Mouse (Mus musculus) layer of hippocampus, adult 9-11 months (tissue): ENCODE data around the gene Nek1.
"Not testable (repeated sequence)": the region's sequence is repeated elsewhere in the genome, so short reads cannot be mapped to it uniquely, and the experiment has no call there.

Experiments used
- DNase-seq: peaks from one replicate; pipeline ENCODE4 v3.0.0; 2022

The Nek1 gene

DNA sequence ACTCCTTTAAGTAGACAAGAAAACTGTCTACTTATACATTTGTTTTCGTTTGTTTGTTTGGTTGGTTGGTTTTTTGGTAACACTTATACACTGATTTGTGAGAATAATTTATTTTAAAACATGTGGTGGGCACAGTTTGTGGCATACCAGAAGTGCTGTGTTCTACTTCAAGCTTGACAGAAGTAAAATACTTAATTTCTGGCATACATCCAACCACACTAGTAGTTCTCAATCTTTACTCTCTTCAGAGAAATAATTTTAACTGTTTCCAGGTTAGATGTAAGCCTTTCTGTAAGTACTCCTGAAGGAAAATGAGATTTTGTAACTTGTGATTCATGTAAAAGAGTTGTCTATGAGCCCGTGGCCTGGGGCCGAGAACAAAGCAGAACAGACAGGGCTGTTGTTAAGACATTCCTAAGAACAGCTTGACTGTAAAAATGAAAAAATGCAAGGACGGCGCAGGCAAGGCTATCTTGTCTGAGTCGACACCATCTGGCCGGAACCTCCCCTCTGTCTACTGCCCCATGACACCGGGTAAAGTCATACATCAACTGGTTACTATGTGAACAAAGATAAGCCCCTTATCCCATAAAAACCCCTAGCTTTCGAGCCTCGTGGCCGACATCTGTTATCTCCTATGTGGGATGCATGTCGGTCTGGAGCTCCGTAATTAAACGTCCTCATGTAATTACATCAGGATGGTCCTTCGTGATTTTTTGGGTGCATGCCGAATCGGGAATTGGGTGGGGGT lies 8.6 kb upstream of the Nek1 start:
- not testable (repeated sequence) for DNase-seq

- DNase-seq, result peak; percentile 75
Observed at GRCm38 (mm10) chr8:60992561-60992909, 460 bp upstream of the Nek1 start.

DNA sequence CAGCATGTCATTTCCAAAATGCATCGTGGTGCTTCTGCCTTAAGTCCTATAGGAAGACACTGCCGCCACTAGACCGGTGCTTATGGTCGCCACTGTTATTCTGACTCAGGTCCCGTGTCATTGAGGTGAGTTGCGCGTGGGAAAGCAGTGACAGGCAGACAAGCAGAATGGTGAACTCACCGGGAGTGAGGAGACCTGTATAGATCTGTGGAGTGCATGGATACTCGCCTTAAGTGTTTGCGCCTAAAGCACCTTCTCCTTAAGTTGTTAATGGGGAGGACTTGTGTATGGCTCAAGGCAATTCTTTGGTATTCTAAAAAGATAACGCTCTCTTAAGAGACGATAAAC lies 618 bp downstream of the Nek1 start:
- no peak for DNase-seq

DNA sequence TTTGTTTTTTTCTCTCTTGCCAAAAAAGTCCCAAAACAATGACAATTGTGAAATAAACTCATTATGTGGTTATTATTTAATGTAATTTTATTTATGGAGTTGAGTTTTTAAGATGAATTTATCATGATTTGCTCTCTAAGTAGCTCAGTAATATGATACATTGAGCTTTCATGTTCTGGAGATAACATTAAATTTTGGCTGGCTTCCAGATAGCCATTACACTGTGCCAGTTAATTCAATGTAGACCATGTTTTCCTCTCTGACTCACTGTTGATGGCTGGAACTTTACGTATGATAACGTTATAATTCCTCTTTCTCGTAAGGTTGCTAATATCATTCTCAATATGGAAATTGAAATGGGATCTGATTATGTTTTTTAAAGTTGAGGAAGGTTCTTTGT lies 3.5 kb downstream of the Nek1 start:
- DNase-seq, result no peak

DNA sequence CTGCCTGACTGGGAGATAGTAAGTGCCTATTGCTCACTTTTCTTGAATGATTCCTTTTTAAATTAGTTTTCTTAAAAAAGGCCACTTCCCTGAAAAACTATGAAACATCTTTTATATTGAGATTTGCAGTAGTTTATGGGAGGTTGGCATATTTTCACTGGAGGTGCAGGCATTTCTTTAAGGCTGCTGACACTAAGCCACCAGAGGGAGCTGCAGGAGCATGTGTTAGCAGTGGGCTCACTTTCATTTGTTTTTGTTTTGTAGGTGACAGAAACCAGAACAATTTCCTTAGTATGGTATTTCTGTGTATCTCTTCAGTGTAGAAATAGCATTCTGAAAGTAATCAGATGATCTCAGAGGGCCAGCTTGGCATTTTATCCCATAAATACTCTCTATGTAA lies 49.0 kb downstream of the Nek1 start:
- DNase-seq, result peak; percentile 52

GRCm38 (mm10) chr8:61043874-61044273 lies 50.9 kb downstream of the Nek1 start:
- no peak for DNase-seq

DNA sequence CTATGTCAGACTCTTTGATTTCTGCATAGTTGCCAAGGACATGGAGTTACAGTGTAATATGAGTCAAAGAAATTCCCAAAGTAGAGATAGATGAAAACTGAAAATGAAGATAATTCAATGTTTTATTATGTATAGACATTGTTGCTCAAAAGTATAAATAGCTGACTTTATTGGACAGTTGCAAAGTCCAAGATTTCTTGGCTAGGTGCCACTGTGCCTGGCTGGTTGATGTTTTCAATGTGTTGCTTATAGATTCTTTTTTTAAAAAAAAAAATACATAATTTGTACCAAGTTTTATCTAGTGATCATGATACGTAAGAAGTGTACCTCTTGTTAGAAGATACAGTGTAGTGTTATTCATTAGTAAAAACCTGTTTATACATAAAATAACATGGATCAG lies 53.8 kb downstream of the Nek1 start:
- DNase-seq, result no peak

GRCm38 (mm10) chr8:61053017-61053416 lies 60.0 kb downstream of the Nek1 start:
- DNase-seq, result no peak

DNA sequence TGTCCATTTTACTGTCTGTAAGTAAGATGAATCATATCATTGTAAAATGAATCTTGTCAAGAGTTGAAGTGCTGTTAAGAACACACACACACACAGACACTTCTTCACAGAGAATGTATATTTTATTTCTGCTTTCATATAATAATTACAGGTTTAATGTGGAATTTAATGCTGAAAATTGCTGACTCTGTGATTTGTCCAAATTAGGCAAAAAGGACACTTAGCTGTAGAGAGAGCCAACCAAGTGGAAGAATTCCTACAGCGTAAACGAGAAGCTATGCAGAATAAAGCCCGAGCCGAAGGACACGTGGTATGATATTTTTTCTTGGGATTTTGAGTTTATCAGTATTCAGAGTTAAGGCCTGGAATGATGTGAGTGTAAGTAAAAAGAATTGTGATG lies 61.3 kb downstream of the Nek1 start:
- no peak for DNase-seq

- DNase-seq, result no peak
Observed at GRCm38 (mm10) chr8:61056997-61057396, 64.0 kb downstream of the Nek1 start.

GRCm38 (mm10) chr8:61059143-61059542 lies 66.1 kb downstream of the Nek1 start:
- DNase-seq, result no peak

DNA sequence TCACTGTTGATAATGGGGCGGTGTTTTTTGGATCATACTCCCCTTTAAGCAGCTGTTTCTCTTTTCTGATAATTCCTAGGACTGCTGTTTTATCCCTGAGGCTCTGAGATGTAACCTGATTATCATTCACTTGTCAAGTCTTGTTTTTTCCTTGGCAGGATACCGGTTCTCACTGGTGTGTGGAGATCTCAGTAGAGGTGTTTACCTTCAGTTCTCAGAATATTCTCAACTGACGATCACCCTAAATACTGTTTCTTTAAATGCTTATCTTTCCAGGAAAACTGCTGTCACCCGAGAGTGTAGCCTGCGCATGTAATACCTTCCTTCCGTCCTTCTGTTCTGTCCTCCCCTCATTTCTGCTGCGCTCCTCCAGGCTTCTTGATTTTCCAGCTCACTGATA lies 67.4 kb downstream of the Nek1 start:
- no peak for DNase-seq

- DNase-seq, result no peak
Observed at GRCm38 (mm10) chr8:61075059-61075458, 82.1 kb downstream of the Nek1 start.

DNA sequence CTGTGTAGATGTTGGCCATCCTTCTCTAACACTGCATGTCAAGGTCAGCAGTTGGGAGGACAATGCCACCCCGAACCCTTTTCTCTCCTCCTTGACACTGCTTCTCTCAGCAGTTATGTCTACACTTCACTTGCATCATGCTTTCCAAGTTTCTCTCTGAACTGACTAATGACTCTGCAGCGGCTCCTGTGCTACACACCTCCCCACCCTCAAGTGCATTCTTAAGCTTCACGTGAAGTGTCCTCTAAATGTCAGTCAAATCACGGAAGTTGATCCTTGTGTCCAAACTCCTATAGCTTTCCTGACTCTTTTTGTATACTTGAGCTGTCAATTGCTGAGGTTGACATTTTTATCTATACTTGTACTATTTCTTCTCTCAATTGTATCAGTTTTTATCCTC lies 117.5 kb downstream of the Nek1 start:
- no peak for DNase-seq

DNA sequence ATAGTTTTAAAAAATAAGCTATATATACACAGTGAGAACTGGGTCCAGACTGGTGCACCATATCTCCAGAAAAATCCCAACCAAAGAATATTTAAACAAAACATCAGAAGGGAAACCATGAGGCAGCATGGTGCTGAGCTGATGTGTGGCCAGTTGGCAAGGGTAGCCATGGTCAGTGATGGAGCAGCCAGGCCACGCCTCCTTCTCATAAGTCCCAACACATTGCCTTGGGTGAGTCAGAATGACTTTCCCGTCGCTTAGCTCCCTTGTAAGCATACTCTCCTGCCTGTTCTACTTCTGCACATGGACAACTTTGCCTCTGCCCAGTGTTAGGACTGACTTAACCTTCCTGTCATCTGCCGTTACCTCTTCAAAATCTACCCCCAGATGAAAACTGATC lies 118.9 kb downstream of the Nek1 start:
- DNase-seq, result no peak

DNA sequence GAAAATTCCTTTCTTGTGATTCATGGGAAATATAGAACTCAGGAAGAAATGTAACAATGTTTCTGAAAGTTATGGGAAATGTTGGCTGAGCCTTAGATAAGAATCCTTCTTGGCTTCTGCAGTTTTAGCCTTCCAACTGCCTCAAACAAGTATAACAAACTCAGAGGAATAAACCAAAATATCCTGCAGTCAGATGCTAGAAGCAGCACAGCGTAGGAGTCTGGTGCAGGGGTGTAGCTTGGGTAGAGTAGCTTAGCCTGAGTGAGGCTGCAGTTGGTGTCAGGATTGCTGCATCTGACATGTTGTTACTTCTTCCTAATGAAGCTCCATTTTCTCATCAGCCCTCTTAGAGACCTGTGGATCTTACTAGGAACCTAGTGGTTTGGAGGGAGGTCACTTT lies 128.6 kb downstream of the Nek1 start:
- peak; percentile 27 for DNase-seq

DNA sequence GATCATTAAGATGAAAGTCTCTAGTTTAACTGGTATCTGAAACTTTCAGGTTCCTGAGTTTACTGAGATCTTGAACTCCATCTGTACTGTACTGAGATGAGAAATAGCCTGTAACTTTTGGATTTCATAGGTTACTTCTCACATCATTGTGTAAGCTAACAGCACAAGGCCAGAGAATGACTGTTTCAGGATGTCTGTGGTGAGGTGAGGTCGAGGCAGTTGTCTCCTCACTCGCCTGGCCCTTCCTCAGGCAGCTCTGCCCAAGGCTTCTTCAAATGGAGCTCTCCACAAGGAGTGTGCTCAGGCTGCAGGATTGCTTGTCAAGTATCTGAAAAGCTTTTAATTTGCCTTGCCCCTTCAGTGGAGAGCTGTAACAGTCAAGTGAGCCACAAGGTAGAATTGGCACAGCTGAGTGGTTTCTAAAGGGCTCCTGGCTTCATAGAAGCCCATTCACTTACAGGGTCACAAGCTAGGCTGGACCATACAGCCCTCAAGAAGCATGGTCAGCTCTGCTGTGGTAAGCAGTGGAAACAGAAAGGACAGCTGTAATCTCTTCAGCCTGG lies 134.4 kb downstream of the Nek1 start:
- DNase-seq, result no peak

DNA sequence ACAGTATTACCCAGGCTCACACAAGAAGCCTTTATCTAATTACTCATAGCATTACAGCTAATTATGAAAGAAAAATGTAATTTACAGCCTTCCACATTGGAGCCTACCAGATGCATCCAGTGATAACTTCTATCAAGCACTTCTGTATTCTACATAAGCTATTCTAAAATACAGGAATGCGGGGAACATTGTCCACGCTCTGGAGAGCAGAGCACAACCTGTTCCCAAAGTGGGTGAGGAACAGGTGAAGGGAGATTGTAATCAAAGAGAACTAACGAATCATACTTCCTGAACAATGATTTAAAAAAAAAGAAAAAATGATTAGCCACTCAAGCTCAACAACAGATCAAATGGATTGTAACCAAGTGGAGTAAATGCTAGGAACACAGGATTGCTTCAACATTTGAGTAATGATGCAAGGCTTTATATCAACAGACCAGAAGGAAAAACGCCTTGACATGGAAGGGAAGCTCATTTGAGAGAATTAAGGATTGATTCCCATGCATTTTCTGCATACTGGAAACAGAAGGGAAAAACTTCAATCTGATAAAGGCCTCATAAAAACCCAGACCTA lies 139.7 kb downstream of the Nek1 start:
- DNase-seq, result no peak

GRCm38 (mm10) chr8:61141869-61142268 lies 148.9 kb downstream of the Nek1 start:
- DNase-seq, result no peak

GRCm38 (mm10) chr8:61142302-61142701 lies 149.3 kb downstream of the Nek1 start:
- no peak for DNase-seq

- no peak for DNase-seq
Observed at GRCm38 (mm10) chr8:61142845-61143244, 149.8 kb downstream of the Nek1 start.

DNA sequence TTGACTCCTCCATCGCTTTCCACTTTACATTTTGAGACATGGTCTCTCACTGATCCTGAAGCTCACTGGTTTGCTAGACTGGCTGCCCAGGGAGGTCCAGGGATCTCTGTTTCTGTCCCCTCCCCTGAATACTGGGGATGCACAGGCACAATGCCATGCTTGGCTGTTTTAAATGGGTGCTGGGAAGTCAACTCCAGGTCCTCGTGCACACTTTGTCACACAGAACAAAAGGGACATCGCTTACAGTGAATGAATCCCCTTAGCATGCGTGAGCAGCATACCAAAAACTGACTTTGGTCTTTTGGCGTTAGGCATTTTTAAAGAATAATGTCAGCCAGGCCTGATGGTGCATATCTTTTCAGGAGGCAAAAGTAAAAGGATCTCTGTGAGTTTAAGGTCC lies 155.7 kb downstream of the Nek1 start:
- no peak for DNase-seq

DNA sequence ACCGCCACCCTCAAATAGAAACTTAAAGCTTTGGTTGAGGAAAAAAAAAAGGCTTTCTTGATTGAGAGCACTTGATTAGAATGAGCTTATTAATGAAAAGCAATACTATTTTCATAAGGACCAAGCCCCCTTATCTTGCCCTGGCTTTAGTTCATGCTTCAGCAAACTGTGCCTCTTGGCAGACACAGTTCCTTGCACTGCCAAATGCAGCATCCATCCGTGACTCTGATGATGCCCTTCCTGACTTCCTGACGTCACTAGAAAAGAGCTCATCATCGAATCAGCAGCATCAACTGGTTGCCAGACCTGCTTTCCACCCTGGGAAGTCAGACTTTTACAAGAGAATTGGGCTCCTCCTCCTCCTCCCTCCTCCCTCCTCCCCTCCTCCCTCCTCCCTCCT lies 157.6 kb downstream of the Nek1 start:
- DNase-seq, result no peak

GRCm38 (mm10) chr8:61156406-61156805 lies 163.4 kb downstream of the Nek1 start:
- DNase-seq, result no peak

DNA sequence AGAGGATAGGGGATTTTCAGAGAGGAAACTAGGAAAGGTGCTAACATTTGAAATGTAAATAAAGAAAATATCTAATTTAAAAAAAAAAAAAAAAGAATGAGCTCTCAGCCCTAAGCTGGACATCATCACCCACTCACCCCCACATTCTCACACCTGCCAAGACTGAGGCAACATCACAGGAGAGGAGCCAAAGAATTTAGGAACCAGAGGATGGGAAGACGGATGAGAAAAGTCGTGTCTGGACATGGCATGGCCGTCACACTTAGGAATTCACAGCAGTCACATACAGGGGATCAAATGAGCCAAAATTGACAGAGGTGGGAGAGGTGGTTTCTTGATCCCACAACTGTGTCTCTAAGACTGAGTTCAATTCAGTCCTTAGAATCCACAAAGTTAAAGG lies 165.5 kb downstream of the Nek1 start:
- no peak for DNase-seq
